Mouse (Mus musculus) lung, adult 2 months (tissue): ENCODE data around the gene Cass4.

Source experiments
- CTCF ChIP-seq: fragments of 200-500 bp; IDR thresholded peaks from 2 replicates; pipeline ENCODE4 v1.5.1; 2011; ENCODE audit warnings: mild to moderate bottlenecking, low read length, control low read depth; ENCODE audit not compliant: insufficient read depth
- POLR2A ChIP-seq: fragments of 200-500 bp; IDR thresholded peaks from 2 replicates; pipeline ENCODE4 v1.6.1; 2011; ENCODE audit warnings: low read depth, mild to moderate bottlenecking, control low read depth, low read length, borderline replicate concordance; ENCODE audit errors: extremely low read depth

DNA sequence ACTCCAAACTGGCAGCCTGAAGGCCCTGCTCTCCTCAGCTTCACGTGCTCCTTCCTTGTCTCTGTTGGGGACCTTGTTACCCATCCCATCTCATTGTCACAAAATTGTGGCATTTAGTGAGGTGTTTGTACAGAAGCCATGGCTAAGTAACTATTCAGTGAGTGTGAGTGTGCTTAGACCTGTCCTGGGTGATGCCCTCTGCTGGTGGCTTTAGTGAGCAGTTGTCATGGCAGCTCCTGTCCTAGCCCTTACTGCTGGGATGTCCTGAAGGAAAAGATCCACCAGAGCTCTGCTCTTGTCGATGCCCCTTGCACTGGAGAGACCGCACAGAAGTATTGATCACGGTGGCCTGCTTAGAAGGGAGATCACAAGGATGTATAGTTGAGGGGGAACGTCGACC is 53.7 kb downstream of the Cass4 start:
- TF ChIP-seq CTCF, result peak; percentile 59
- TF ChIP-seq POLR2A, result no peak
